Mouse (Mus musculus) cerebellum, postnatal 4 days (tissue): ENCODE data around the gene Rnf144b.

ENCODE experiments used
- DNase-seq, 2 experiments: peaks; one replicate each; pipeline ENCODE4 v3.0.0; 2022; ENCODE audit warnings: low spot score in 2 of 2, mixed read lengths in 1 of 2

The Rnf144b gene

GRCm38 (mm10) chr13:47122537-47123430, at the start of gene Rnf144b:
TSS of gene Rnf144b (plus strand) at chr13:47122656.
- peak in 1 of 2 experiments; percentile 8 for DNase-seq

- no peak for DNase-seq
Measured at GRCm38 (mm10) chr13:47076156-47076555, 46.3 kb upstream of the Rnf144b start.

GRCm38 (mm10) chr13:47077367-47077766, 45.1 kb upstream of the Rnf144b start:
- DNase-seq, result no peak

- DNase-seq, result no peak
Measured at GRCm38 (mm10) chr13:47078799-47079198, 43.7 kb upstream of the Rnf144b start.

DNA sequence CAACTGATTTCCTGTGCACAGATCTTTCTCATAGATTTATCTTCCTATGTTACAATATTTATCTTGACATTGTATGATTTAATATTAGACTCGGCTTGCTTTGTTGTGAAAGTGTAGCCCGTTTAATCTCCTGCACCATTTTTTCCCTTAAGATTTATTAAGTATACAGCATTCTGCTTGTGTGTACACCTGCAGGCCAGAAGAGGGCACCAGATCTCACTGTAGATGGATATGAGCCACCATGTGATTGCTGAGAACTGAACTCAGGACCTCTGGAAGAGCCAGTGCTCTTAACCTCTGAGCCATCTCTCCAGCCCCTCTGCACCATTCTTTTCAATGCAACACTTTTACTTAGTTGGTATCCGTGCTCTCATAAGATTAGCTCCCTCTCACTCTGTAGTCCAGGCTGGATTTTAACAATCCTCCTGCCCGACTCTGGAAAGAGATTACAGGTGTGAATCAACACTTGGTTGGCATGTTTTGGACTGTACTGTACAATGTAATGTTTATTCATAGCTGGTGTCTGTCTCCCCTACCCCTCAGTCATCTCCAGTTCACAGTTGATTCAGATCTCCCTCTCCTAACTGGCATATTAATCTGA, 41.5 kb upstream of the Rnf144b start:
- no peak for DNase-seq

DNA sequence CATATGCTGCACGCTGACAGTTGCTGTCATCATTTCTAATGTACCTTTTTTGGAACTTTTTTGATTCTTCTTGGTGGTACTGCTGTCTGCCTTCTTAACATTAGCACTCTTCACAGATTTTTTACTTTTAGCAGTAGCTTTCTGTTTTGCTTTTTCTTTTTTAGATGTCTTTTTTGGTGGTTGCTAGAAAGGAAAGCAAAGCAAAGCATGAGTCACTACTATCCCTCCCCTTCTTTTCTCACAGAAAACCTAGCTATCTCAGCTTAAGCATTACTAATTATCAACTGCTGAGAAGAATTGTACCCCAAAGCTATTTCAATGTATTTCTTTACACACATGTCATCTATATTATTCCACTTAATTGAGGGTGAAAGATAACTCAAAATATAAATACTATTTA, 34.0 kb upstream of the Rnf144b start:
- no peak for DNase-seq

- no peak for DNase-seq
Measured at GRCm38 (mm10) chr13:47089271-47089670, 33.2 kb upstream of the Rnf144b start.

DNA sequence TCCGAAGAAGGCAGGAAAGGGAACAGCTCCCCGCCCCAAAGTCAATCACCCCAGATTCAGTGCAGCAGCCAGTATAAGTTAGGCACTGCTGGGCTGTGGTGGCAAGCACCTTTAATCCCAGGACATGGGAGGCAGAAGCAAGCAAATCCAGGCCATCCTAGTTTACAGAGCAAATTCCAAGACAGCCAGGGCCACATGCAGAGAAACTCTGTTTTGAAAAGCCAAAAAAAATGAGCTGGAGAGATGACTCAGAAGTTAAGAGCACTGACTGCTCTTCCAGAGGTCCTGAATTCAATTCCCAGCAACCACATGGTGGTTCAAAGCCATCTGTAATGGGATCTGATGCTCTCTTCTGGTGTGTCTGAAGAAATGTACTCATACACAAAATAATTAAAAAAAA, 28.7 kb upstream of the Rnf144b start:
- no peak for DNase-seq

GRCm38 (mm10) chr13:47096591-47096990, 25.9 kb upstream of the Rnf144b start:
- DNase-seq, result no peak

DNA sequence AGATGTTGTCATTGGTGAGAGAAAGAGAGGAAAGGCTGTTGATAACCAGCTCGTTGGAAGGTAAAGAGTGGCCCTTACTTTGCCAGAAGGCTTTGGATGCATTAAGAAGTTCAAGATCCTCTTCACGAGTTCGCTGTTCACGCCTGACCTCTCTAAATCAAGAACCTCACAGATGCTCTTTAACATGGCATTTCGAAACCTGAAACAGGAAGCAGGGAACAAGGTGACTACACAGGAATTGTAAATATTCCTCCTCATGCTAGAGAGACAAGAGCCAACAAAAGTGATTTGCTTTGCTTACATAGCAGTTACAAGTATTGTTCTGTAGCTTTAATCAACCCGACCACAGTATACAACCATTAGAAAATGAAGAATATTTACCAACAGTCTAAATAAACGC, 23.2 kb upstream of the Rnf144b start:
- no peak for DNase-seq

DNA sequence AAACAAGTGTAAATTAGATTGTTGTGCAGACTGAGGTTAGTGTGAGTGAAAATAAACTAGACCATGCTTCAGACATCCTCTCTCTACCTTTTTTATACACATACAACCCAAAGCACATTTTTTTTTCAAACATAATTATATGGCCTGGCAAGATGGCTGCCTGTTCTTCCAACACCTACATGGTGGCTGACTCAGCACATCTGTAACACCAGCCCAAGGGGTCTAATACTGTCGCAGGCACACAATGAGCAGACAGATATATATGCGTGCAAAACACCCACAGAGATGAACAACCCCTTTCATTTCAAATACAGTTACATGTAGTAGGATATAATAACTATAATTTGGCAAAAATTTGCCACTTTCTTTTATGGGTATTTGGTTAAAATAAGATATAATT, 21.9 kb upstream of the Rnf144b start:
- DNase-seq, result no peak

- DNase-seq, result no peak
Measured at GRCm38 (mm10) chr13:47104146-47104545, 18.3 kb upstream of the Rnf144b start.

GRCm38 (mm10) chr13:47104856-47105541, 17.5 kb upstream of the Rnf144b start:
- peak in 1 of 2 experiments; percentile 23 for DNase-seq

DNA sequence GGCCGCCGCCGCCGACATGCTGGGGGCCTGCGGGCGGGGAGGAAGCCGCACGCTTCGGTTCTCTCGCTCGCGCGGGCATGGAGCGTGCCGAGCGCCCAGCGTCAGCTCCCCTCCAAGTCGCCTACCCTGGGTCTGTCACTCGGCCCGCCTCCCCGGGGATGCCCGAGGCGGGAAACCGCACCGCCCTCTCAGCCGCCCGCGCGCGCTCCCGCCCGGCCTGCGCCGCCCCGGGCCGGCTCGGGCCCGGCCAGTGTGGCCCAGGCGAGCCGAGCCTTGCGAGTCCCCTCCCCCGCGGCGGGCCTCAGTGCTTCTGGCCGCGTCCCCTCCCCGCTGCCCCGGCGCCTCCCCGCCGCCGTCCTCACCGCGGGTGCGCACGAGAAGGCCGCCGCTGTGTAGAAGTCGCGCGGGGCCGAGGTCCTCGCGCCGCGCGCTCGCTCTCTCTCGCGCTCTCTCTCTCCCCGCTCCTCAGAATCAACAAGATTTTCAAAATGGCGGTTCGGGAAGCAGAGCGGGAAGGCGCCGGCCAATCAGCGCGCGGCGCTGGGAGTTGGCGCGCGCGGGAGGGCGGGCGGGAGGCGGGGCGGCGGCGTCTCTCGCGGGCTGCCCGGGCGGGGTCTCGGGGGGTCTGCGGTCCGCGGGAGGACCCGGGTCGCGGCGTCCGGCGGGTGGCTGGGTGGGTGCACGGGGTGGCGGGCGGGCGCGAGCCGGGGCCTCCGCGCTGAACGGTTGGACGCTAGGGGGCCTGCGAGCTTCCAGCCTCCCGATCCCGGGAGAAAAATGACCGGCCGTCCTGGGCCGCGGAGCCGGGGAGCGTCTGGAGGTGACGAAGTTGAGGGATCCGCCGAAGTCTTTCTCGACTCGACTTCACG, 16.5 kb upstream of the Rnf144b start, which contains the start of gene Dek:
Gene Dek (minus strand): TSS at position 491 of the 869 bp plus-strand sequence.
- DNase-seq, result peak; percentile 64 to 85

DNA sequence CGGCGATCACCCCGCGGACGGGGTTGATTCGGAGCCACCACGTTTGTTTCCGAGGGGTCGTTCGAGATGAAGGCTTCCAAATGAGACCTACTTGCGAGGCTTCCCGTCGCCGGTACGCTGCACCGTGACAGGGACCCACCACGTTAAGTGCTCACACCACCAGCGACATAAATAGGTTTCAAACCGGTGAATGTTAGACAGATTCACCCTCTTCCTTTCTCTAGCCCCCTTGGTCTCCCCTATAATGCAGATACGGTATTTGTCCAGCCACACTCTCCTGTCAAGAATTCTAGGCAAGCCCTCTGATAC, 15.9 kb upstream of the Rnf144b start:
- no peak for DNase-seq

DNA sequence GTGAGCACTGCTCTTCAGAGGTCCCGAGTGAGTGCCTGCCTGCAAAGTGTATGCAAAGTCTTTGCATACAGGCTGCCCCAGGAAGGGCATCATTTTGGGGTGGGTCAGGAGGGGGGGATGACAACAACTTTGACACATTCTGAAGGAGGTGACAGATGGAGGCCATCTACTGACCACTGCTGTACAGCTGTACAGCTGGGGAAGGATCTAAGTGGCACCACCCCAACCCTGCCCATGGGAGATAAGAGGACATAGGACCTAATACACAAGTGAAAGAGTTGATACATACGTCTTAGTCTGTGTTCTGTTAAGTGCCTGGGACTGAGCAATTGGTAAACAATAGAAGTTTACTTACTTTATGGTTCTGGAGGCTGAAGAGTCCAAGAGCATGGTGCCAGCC, 13.2 kb upstream of the Rnf144b start:
- DNase-seq, result no peak

DNA sequence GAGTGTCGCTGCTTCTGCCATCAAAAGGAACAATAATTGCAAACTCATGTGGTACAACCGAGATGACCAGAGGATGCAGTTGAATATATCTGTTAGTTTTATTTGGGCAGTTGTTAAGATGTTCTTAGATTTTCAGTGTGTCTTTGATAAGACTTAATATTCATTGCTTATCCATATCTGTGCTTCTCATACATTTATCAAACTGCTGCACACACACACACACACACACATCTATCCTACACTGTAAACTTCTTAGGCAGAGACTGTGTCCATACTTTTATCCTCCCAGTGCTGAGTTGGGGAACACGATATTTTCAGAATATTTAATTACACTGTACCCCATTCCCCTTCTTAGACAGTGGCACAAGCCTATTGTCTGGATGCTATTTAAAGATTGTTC, 11.3 kb upstream of the Rnf144b start:
- no peak for DNase-seq

GRCm38 (mm10) chr13:47112056-47112455, 10.4 kb upstream of the Rnf144b start:
- no peak for DNase-seq

GRCm38 (mm10) chr13:47112924-47113323, 9.5 kb upstream of the Rnf144b start:
- no peak for DNase-seq

DNA sequence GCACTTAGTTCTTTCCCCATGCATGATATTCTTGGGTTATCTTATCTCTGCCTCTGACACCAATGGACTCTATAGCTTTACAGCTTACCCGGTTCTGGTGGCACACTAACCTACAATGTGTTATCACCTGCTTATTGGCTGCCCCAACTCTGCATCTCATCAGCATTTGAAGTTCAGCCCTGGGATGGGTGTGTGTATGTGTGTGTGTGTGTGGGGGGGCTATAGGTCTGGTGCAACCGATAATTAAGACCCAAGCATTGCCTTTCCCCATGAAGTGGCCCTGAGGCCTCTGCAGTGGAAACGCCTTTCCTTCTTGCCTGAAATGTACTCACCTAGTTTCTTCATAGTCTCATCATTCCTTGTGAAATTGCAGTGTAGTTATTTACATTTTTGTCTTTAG, 6.5 kb upstream of the Rnf144b start:
- DNase-seq, result no peak

- peak in 1 of 2 experiments; percentile 18 for DNase-seq
Measured at GRCm38 (mm10) chr13:47121333-47121889, 1.0 kb upstream of the Rnf144b start.
